9 mouse cellular contexts compared by ENCODE assay signal in the genomic region with DNA sequence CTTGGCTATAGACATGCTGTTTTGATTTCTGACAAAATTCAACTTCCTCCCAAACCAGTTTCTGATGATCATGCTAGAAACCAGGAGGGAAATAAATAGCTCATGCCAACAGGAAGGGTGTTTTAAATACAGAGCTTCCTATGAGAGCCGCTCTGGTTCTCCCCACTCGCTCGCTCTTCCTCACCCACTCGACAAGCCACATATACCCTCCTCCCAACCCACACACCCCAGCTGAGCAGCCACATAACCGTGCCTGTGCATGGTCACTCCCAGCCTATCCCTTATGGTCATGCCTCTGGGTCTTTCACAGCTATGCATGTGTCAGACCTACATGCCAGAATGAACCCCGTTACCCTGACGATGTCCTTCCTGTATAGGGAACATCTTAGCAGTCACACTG. TPM values are rescaled to one million over a fixed set of nuclear protein-coding genes. Genes with fewer than 3 reads are reported as not detected.
DNase-seq lines count a peak whose midpoint lies in the region; ATAC-seq and TF ChIP-seq lines count a peak whose summit lies in the region.
"Had no signal": no experiment of that assay in that cellular context is flagged by ENCODE, and none has a peak within 500 bp of the region (broad histone marks: within the 10 kb centered on the region; RNA-seq: fewer than 3 reads in every experiment).

No protein-coding gene starts in this region.

- H3K4me1 ChIP-seq in kidney, adult 2 months (ENCODE audit: control insufficient read depth, insufficient read depth, low read length): peaks cover 6% of the 10 kb centered on the region; the same call in 1 of the 2 replicates
- 0 out of 2 replicates have a peak, but pooled peaks cover 4% of the 10 kb centered on the region for H3K4me1 ChIP-seq in hindbrain, embryonic 10.5 days (replicated peaks)

- H3K9me3 ChIP-seq in hindbrain, embryonic 10.5 days: no peaks in the 10 kb centered on the region

- no peak for TF ChIP-seq CTCF in kidney, adult 2 months (conservative IDR thresholded peaks at IDR 0.05; ENCODE audit: insufficient read depth, insufficient read length, low read depth, low read length)

- H3K27me3 ChIP-seq in kidney, adult 2 months (replicated peaks; ENCODE audit: control insufficient read depth, insufficient read depth, low read length): no peaks in the 10 kb centered on the region
- H3K27me3 ChIP-seq in hindbrain, embryonic 10.5 days (ENCODE audit: insufficient read depth, poor library complexity, severe bottlenecking): no peaks in the 10 kb centered on the region

- peaks cover 8% of the 10 kb centered on the region for H3K36me3 ChIP-seq in kidney, adult 2 months (ENCODE audit: control insufficient read depth, insufficient read depth, low read length)
- H3K36me3 ChIP-seq in hindbrain, embryonic 10.5 days: peaks cover 45% of the 10 kb centered on the region

- no peak for TF ChIP-seq POLR2A in kidney, adult 2 months (IDR thresholded peaks at IDR 0.05; ENCODE audit: low read depth, low read length)

- DNase-seq in kidney, adult 2 months: no peak
- no peak for DNase-seq in kidney, postnatal 36 days
- DNase-seq in 416B (ENCODE audit: low read depth): peak; percentile 51
- DNase-seq in lung, postnatal 4 days: peak; percentile 39 to 56
- DNase-seq in thymus, postnatal 14 days: no peak
- DNase-seq in natural killer cell, adult 2 months (ENCODE audit: low spot score in 2 of 2): no peak
- DNase-seq in hindbrain, embryonic 10.5 days (ENCODE audit: low spot score): no peak

- peak; percentile 71 for ATAC-seq in common myeloid progenitor, adult 5-6 weeks (replicated peaks; ENCODE audit: low read depth, poor library complexity, severe bottlenecking)
- ATAC-seq: hindbrain, embryonic 16.5 days had no signal

- no peak overlapping the region for H3K4me3 ChIP-seq in kidney, adult 2 months (ENCODE audit: insufficient read depth, low read depth, low read length)
- H3K4me3 ChIP-seq in hindbrain, embryonic 10.5 days: no peak overlapping the region

- WGBS in kidney, adult 2 months: 71% methylated on average over 7 of the region's 7 CpGs
- 91% methylated on average over 7 of the region's 7 CpGs for WGBS in hindbrain, embryonic 10.5 days

- H3K27ac ChIP-seq in kidney, adult 2 months (ENCODE audit: insufficient read depth, low read depth, low read length): peak overlapping the region; percentile 53
- no peak overlapping the region for H3K27ac ChIP-seq in hindbrain, embryonic 10.5 days

RNA-seq across cellular contexts. Expression of a gene that starts 7.0 kb away (rescaled TPM):
- 578 and 812 TPM in 2 replicates for polyA plus RNA-seq in kidney, adult 2 months (2012; rRNA removed)
- total RNA-seq in common myeloid progenitor, adult 5-6 weeks (2017): 155 and 179 TPM in 2 replicates
- polyA plus RNA-seq in hindbrain, embryonic 10.5 days (2016; fragmentation: Nextera tagmentation; extraction: Ambion mirVana): 231 and 240 TPM in 2 replicates

RNA-seq across cellular contexts. Expression of a gene that starts 14.6 kb away (rescaled TPM):
- polyA plus RNA-seq in kidney, adult 2 months (2012; rRNA removed): 160 and 163 TPM in 2 replicates
- 5.1 TPM in 1 of 2 replicates, not detected in the other for total RNA-seq in common myeloid progenitor, adult 5-6 weeks (2017)
- polyA plus RNA-seq in hindbrain, embryonic 10.5 days (2016; fragmentation: Nextera tagmentation; extraction: Ambion mirVana): 5.7 and 6.5 TPM in 2 replicates

RNA-seq across cellular contexts. Expression of a gene that starts 22.4 kb away (rescaled TPM):
- 28.5 and 30.4 TPM in 2 replicates for polyA plus RNA-seq in kidney, adult 2 months (2012; rRNA removed)
- total RNA-seq in common myeloid progenitor, adult 5-6 weeks (2017): 0.19 and 1.4 TPM in 2 replicates
- polyA plus RNA-seq in hindbrain, embryonic 10.5 days (2016; fragmentation: Nextera tagmentation; extraction: Ambion mirVana): 4.5 and 9.8 TPM in 2 replicates

RNA-seq across cellular contexts. Expression of a gene that starts 47.2 kb away (rescaled TPM):
- polyA plus RNA-seq in kidney, adult 2 months (2012; rRNA removed): 1.7 and 4.7 TPM in 2 replicates
- total RNA-seq in common myeloid progenitor, adult 5-6 weeks (2017): 134 and 142 TPM in 2 replicates
- 4.0 and 4.5 TPM in 2 replicates for polyA plus RNA-seq in hindbrain, embryonic 10.5 days (2016; fragmentation: Nextera tagmentation; extraction: Ambion mirVana)

Comparison
In these comparisons a context has a peak if more than half of its experiments do, and no peak if none do; other contexts are left out.
1. DNase-seq: peak in 416B (single experiment) and lung, postnatal 4 days (2 of 2); none in kidney, adult 2 months (single experiment), kidney, postnatal 36 days (0 of 2), thymus, postnatal 14 days (single experiment), natural killer cell, adult 2 months (0 of 2) and hindbrain, embryonic 10.5 days (single experiment).
2. RNA of a gene that starts 14.6 kb away (polyA plus RNA-seq): 160 to 163 TPM in kidney, adult 2 months; 5.7 to 6.5 TPM in hindbrain, embryonic 10.5 days; every median in the first group is over 10 times any median in the second.